Mouse (Mus musculus) spleen, adult 2 months (tissue): ENCODE data around the gene 1700001O22Rik. TPM values are rescaled to one million over a fixed set of nuclear protein-coding genes. Genes with fewer than 3 reads are reported as not detected.

ENCODE experiments used
- DNase-seq, 2 experiments: peaks; one replicate each; pipeline versions ENCODE4 v3.0.0 to v3.0.0-alpha.2; 2012 to 2021; ENCODE audit warnings: low spot score in 2 of 2, low read depth in 1 of 2
- H3K27ac ChIP-seq: fragments of 200-500 bp; 2 replicates; pipeline ENCODE4 v1.5.1; 2012; ENCODE audit warnings: low read length, inconsistent platforms; ENCODE audit not compliant: insufficient read depth
- H3K27me3 ChIP-seq: fragments of 200-500 bp; 2 replicates; pipeline ENCODE4 v1.6.1; 2012; ENCODE audit warnings: mild to moderate bottlenecking, moderate library complexity, low read length, inconsistent platforms; ENCODE audit not compliant: control insufficient read depth, insufficient read depth
- H3K36me3 ChIP-seq: fragments of 200-500 bp; 2 replicates; pipeline ENCODE4 v1.6.1; 2012; ENCODE audit warnings: mild to moderate bottlenecking, low read length, inconsistent platforms; ENCODE audit not compliant: control insufficient read depth, insufficient read depth
- H3K4me1 ChIP-seq: fragments of 200-500 bp; 2 replicates; pipeline ENCODE4 v1.6.1; 2011; ENCODE audit warnings: inconsistent platforms; ENCODE audit not compliant: control insufficient read depth, insufficient read depth, insufficient read length
- H3K4me3 ChIP-seq: fragments of 200-500 bp; 2 replicates; pipeline ENCODE4 v1.5.1; 2011; ENCODE audit warnings: mild to moderate bottlenecking, inconsistent platforms; ENCODE audit not compliant: insufficient read depth, insufficient read length; ENCODE audit errors: extremely low read depth
- CTCF ChIP-seq: fragments of 200-500 bp; IDR thresholded peaks from 2 replicates; pipeline ENCODE4 v1.5.1; 2011; ENCODE audit warnings: mild to moderate bottlenecking, inconsistent platforms; ENCODE audit not compliant: insufficient read depth, insufficient read length, insufficient replicate concordance; ENCODE audit errors: extremely low read depth
- POLR2A ChIP-seq: fragments of 200-500 bp; IDR thresholded peaks from 2 replicates; pipeline ENCODE4 v1.6.1; 2011; ENCODE audit warnings: low read depth, low read length, inconsistent platforms
- WGBS: fragments of 180-500 bp; shearing (Covaris S2); methylation state at CpG from one replicate; pipeline ENCODE4 v1.1.7; 2018; 5-methylcytosine and 5-hydroxymethylcytosine counted together
- polyA plus RNA-seq: library from polyadenylated mRNA; depleted of rRNA; stranded (reverse); fragments of >200 nt; gene quantifications from 2 replicates; pipeline ENCODE4 v1.2.3, GENCODE M21; 2012

The 1700001O22Rik gene
- polyA plus RNA-seq, 1 experiment, result 0.67 TPM

DNA sequence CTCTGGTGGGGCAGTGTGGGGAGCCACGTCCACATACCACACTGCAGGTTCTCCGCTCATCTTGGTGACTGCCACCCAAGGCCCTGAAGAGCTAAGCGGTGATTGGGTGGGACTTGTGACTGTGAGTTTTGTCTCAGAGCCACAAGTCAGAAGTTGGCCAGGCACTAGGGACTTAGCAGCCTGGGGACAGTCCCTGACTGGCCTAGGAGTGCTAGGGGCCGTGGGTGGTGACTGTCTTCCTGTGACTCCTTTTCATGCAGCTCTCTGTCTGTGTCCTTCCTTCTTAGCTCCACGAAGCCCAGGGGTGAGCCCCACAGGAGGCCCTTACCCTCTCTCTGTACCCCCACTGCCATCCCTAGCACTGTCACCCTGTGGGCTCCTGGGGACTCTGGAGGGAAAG is 16.4 kb upstream of the 1700001O22Rik start:
- H3K4me3 ChIP-seq, result no peak overlapping the region
- H3K27me3 ChIP-seq, result no peaks in the 10 kb centered on the region
- H3K36me3 ChIP-seq, result peaks cover 34% of the 10 kb centered on the region
- no peak for DNase-seq
- 86% methylated on average over 5 of the region's 5 CpGs for WGBS
- TF ChIP-seq POLR2A (no peak), CTCF (no peak)
- no peak overlapping the region for H3K27ac ChIP-seq
- H3K4me1 ChIP-seq, result no peaks in the 10 kb centered on the region

DNA sequence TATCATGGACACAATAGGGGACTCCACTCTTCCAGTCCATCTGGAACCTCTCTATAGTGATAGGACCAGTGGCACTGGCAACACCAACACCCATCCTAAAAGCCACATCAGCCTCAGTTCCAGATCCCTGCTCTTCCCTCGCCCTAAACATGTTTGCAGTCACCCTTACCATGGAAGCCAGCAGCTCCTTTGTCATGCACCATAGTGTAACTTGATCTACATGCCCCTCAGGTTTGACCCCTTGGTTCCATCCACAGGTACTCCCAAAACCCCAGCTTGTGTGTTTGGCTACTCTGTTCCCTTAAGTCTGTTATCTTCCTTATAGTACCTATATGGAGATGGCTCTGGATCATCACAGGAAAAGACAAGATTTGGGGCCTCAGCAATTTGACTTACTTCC is 12.9 kb upstream of the 1700001O22Rik start:
- WGBS, result 92% methylated on average over 1 of the region's 1 CpGs
- H3K4me1 ChIP-seq, result no peaks in the 10 kb centered on the region
- TF ChIP-seq POLR2A, result no peak
- H3K4me3 ChIP-seq, result no peak overlapping the region
- H3K27ac ChIP-seq, result no peak overlapping the region
- H3K36me3 ChIP-seq, result peaks cover 12% of the 10 kb centered on the region; the same call in 1 of the 2 replicates
- H3K27me3 ChIP-seq, result no peaks in the 10 kb centered on the region
- DNase-seq, result no peak

- Histone ChIP-seq H3K4me3 (no peak overlapping the region), H3K4me1 (peaks cover 8% of the 10 kb centered on the region; the same call in 1 of the 2 replicates), H3K27me3 (no peaks in the 10 kb centered on the region), H3K27ac (no peak overlapping the region), H3K36me3 (peaks cover 7% of the 10 kb centered on the region; the same call in 1 of the 2 replicates)
- TF ChIP-seq POLR2A (no peak), CTCF (no peak)
- no peak for DNase-seq
- WGBS, result 92% methylated on average over 7 of the region's 7 CpGs
Observed at GRCm38 (mm10) chr2:30810573-30810972, 7.1 kb upstream of the 1700001O22Rik start.

DNA sequence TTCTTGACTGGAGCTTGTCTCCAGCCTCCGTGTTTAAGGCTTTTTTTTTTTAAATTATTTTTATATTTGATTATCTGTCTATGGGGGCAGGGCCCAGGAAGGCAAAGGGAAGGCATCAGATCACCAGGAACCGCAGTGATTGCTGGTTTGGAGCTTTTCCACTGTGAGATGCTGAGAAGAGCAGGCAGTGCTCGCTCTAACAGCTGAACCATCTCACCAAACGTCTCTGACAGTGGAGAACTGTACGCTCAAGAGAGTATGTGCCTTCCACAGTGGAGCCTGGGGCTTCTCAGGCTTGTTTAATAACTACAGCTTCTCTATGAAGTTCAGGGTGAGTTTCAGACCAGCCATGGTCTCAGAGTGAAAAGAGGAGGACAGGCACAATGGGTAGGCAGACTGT is 6.0 kb upstream of the 1700001O22Rik start:
- H3K36me3 ChIP-seq, result peaks cover 4% of the 10 kb centered on the region; the same call in 1 of the 2 replicates
- no peak for DNase-seq
- TF ChIP-seq CTCF (no peak), POLR2A (no peak)
- H3K27me3 ChIP-seq, result no peaks in the 10 kb centered on the region
- H3K27ac ChIP-seq, result no peak overlapping the region
- peaks cover 8% of the 10 kb centered on the region; the same call in 1 of the 2 replicates for H3K4me1 ChIP-seq
- WGBS, result 88% methylated on average over 5 of the region's 5 CpGs
- no peak overlapping the region for H3K4me3 ChIP-seq

DNA sequence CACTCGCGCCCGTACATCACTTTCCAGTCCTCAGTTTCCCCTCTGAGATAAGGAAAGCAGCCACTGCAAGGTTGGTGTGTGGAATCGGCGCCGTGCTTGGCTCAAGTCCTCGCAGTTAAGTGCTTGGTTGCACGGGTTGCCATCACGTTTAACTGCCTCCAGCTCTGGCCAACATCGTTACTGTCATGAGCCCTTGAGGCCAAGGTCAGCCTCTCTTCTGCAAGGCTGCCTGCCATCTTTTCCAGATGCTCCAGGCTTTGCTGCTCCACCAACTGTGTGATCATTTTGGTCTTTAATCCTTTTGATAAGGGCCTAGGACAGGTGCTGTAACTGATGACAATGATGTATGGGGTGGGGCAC is 4.8 kb upstream of the 1700001O22Rik start:
- no peak for DNase-seq
- H3K36me3 ChIP-seq, result no peaks in the 10 kb centered on the region
- no peak overlapping the region for H3K27ac ChIP-seq
- peak overlapping the region; percentile 76 for H3K4me3 ChIP-seq
- no peak for TF ChIP-seq POLR2A
- no peak for TF ChIP-seq CTCF
- H3K27me3 ChIP-seq, result no peaks in the 10 kb centered on the region
- H3K4me1 ChIP-seq, result peaks cover 8% of the 10 kb centered on the region; the same call in 1 of the 2 replicates
- 2% methylated on average over 10 of the region's 10 CpGs for WGBS

- no peaks in the 10 kb centered on the region for H3K36me3 ChIP-seq
Observed at GRCm38 (mm10) chr2:30807648-30808295, 4.3 kb upstream of the 1700001O22Rik start, which contains the start of gene Ntmt1. Gene Ntmt1 (plus strand): TSS chr2:30807826.

GRCm38 (mm10) chr2:30807147-30807647 is 3.7 kb upstream of the 1700001O22Rik start:
- H3K4me1 ChIP-seq, result peaks cover 8% of the 10 kb centered on the region; the same call in 1 of the 2 replicates
- H3K36me3 ChIP-seq, result no peaks in the 10 kb centered on the region
- TF ChIP-seq POLR2A, result no peak
- TF ChIP-seq CTCF, result no peak
- 8% methylated on average over 28 of the region's 28 CpGs for WGBS
- H3K4me3 ChIP-seq, result peak overlapping the region; percentile 54
- no peak for DNase-seq
- H3K27ac ChIP-seq, result no peak overlapping the region
- H3K27me3 ChIP-seq, result no peaks in the 10 kb centered on the region

More at GRCm38 (mm10) chr2:30807648-30808295, 4.3 kb upstream of the 1700001O22Rik start, which contains the start of gene Ntmt1:
- Histone ChIP-seq H3K27ac (peak within 1 kb of the TSS; percentile 39), H3K4me3 (peak within 1 kb of the TSS; percentile 76), H3K27me3 (no peaks in the 10 kb centered on the region), H3K4me1 (peaks cover 8% of the 10 kb centered on the region; the same call in 1 of the 2 replicates)
- peak; percentile 99 to 100 for DNase-seq
- TF ChIP-seq CTCF (no peak), POLR2A (peak; percentile 66)
- WGBS, result under 1% methylated on average over 44 of the region's 44 CpGs
